Mouse (Mus musculus) liver, adult (tissue): ENCODE results near the gene Ube2o.

Source experiments
- GATA4 ChIP-seq: IDR thresholded peaks from 2 replicates; pipeline ENCODE4 v1.6.1; 2014; ENCODE audit warnings: mild to moderate bottlenecking, low read length; ENCODE audit not compliant: insufficient replicate concordance

Gene Ube2o

DNA sequence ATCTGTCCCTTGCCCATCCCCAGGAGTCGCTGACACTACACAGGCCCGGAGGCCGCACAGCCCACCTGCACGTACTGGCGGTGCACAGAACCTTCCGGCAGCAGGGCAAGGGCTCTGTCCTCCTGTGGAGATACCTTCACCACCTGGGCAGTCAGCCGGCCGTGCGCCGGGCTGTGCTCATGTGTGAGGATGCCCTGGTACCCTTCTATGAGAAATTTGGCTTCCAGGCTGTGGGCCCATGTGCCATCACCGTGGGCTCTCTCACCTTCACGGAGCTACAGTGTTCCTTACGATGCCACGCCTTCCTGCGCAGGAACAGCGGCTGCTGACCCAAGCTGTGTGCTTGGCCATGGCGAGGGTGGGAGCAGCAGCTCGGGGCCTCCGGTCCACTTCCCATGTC is 15.5 kb upstream of the Ube2o start:
- no peak for TF ChIP-seq GATA4

DNA sequence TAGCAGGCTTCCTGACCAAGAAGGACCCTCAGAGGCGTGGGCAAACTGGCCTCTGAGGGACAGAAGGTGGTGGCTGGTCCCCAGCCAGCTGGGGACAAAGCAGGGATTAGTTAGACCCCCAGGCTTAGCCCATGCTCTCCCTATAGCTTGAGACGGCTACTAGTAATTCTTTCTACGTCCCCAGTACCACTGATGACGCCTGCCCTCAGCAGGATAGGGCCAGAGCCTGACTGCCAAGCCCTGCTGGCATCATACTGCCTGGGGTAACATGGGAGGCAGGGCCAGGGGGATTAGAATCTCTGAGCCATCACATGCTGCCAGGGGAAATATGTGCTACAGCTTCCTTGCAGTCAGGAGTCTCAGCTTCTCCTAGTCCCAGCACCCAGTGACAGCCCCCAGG is 12.1 kb upstream of the Ube2o start:
- TF ChIP-seq GATA4 = no peak

DNA sequence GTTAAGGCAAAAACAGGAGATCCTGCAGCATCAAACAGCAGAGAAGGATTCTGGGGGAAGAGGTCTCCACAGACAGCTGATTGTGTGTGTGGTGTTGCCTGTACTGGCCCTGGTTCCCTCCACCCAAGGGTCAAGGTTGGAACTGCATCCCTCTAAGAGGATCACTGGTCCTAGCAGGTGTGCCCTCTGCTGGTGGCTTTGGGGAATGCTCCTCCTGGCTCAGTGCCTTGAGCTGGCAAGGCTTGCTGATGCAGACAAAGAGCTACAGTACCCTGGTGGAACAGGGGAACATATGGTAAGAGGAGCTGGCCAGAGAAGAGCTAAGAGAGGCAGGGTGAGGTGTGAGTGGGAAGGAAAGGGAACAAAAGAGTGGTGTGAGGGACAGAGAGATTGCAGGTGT is 11.2 kb upstream of the Ube2o start:
- TF ChIP-seq GATA4 = no peak

DNA sequence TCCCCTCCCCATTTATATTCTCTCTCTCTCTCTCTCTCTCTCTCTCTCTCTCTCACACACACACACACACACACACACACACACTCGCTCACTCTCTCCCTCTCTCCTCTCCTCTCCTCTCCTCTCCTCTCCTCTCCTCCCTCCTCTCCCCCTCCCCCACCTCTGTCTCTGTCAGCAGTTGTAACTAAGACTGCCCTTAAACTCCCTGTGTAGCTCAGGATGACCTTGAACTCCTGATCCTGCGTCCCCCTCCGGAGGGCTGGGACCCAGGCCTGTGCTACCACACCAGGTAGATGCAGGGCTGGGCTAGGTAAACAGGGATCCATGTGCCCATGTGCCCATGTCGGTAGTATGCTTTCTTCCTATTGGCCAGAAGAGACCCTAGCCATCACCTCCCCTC is 10.4 kb upstream of the Ube2o start:
- TF ChIP-seq GATA4 = no peak

DNA sequence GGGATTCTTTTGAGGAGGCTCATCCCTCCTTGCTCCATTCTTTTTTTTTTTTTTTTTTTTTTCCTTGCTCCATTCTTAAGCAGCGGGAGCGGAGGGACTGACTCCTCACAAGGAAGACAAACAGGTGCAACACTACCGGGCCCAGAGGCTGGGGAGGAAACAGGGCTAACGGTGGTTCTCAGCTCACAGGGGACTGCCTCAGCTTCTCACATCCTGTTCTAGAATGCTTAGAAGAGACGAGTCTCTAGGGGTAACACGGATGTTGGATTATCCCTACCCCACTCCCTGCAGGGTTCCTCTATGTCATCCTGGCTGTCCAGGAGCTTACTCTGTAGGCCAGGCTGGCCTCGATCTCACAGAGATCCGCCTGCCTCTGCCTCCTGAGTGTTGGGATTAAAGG is 8.3 kb upstream of the Ube2o start:
- no peak for TF ChIP-seq GATA4

DNA sequence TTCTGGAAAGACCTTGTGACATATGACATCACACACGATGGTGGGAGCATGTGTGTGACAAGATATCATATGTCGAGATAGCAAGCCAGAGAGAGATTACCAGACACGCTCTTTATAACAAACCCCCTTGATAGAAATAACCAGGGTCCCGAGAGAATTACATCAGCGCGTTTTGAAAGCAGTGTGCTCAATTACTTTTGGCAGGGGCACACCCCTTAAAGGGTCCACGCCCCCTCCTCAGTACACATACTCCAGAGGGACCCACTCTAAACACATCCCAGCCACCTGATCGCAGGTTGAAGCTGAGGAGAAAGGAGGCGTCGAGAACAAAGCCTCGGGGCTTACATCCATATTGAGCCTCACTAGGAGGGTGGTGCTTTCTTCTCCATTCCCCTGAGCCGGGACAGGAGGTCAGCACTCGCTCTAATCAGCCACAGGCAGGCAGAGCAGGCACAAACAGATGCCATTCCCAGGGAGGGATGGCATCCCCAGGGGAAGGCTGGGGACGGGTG is 7.8 kb upstream of the Ube2o start:
- TF ChIP-seq GATA4 = no peak

DNA sequence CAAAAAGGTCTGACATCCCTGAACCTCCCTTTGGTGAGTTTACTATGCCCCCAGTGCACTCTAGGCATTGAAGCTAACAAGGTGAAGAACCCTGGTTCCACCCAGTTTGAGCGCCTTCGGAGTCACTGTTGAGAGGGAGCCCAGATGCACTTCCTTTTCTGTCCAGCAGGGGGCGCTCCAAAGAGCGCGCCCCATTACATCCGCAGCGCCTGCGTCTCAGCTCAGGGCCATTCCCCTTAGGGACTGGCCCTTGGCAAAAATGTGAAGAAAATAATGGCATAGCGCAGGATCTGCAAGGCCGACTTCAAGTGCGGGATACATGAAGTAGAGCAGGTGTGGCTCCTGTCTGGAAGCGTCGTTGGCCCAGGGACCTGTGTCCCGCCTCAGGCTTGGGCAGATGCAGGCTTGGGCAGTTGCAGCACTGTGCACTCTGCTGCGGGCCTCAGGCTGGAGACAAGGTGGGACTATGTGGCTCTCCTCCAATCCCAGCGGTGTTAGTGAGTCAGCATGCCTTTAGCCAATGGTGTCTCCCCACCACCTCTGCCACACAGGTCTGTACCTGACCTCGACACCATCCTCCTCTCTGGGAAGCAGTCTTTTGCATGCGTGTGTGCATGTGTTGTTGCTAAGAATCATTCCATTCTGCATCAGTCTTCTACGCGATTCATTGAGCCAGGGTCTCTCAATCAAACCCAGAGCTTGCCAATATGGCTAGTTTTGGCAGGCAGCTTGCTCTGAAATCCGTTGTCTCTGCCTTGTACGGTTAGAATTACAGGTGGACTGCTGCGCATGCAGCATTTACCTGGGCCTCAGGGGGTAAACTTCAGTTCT is 5.8 kb upstream of the Ube2o start:
- no peak for TF ChIP-seq GATA4

DNA sequence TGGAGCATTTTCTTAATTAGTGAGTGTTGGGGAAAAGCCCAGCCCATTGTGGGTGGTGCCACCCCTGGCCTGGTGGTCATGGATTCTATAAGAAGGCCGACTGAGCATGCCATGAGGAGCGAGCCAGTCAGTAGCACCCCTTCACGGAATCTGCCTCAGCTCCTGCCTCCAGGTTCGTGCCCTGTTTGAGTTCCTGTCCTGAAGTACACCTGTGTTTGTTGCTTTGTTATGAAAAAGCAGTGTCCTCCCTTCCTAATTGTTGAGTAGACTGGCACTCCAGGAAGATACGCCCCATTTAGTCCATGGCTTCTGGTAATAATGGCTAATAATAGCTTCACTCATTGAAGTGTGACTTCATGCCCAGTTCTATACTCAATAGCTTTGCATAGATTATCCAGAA is 5.1 kb upstream of the Ube2o start, which contains the start of gene Aanat:
Aanat (plus strand) TSS at position 123 of the 400 bp plus-strand sequence.
- TF ChIP-seq GATA4 = no peak

DNA sequence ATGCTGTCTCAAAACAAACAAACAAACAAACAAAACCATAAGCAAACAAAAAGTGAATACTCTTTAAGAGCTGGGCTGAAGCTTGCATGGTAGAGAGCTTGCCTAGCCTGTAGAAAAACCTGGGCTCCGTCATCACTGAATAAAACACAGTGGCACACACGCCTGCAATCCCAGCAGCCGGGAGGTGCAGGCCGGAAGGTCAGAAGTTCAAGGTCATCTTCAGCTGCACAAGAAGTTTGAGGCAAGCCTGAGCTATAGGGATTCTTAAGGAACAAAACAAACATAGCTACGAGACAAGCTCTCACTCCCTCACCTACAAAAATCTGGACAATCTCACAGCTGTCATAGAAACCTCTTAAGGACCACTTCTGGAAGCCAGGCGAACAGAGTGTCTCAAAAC is 4.4 kb upstream of the Ube2o start:
- no peak for TF ChIP-seq GATA4

DNA sequence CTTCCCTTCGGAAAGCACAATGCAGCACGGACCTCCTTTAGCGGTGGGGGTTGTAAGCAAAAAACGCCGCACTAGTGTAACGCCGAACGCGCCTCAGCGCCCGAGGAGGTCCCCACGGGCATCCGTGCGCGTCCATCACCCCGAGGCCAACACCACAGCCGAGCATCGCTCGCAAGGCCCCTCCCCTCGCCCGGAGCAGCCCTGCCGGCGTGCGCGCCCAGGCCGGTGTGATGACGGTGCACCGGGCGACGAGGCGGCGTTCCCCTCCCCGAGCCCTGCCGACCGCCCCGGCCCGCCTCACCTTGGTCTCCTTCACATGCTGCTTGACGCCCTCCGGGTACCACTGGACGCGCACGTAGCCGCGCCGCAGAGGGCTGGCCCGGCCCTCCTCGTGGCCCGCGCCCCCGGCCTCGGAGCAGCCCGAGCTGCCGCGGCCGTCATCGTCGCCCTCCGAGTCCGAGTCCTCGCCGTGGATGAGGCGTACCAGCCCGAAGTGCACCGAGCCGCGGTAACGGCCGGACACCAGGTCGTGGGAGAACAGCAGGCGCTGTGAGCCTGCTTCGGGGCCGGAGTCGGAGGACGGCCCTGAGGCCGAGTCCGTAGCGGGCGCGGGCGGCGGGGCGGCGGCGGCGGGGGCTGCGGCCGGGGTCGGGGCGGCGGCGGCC is 404 bp downstream of the Ube2o start:
- TF ChIP-seq GATA4 = no peak

DNA sequence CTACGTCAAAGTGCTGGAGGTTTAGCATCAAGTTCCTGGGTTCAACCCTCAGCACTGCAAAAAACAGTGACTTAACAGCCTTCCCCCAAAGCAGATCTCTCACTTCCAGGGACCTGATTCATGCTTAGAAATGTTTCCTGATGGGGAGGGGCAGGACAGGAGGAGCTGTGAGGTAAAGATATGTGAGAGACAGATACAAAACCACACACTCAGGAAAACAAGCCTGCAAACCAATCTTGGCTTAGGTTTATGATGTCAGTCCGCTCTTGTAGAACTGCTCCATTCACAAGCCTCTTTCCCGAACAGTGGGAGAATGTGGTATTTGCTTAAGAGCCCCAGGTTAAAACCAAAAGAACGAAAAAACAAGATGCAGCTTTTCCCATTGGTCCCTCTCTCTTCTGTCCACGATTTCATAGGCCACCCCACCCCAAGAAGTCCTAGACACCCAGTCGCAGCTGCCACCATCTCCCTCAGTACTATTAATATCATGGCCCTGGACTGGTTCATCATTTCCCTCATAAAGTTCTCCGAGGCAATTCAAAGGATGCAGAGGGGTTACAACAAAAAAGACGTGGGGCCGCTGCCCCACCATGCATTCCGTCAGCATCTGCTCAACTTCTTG is 1.1 kb downstream of the Ube2o start:
- TF ChIP-seq GATA4 = no peak

DNA sequence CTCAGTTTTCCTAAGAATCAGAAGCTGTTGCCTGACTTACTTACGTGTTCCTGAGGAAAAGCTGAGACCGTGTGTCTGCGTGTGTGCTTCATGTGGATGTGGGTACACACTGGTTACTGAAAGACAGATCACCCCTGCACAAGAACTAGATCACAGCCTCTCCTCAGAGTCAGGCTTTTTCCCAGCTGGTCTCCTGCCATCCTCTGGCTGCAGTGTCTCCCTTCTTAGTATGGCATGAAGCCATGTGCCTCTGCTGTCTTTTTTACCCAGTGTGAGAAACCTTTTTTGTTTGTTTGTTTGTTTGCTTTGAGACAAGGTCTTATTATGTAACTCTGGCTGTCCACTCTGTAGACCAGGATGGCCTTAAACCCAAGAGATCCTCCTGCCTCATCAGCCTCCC is 2.0 kb downstream of the Ube2o start:
- no peak for TF ChIP-seq GATA4

DNA sequence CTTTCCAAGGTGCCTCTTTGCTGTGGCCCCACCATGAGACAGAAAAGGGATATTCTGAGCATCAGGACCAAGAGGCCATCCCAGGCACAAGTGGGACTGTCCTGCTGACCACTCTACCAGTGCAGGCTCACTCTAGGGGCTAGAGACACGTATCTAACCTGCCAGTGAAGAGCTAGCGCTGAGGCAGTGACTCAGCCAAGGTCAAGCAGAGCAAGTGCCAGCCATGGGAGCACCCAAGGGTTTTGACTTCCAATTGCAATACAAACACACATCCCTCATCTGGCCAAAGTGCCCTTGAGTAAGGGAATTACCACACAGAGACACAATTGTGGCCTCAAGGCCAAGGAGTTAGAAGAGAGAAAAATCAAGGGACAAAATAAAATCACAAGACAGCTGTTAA is 5.9 kb downstream of the Ube2o start:
- TF ChIP-seq GATA4 = no peak

DNA sequence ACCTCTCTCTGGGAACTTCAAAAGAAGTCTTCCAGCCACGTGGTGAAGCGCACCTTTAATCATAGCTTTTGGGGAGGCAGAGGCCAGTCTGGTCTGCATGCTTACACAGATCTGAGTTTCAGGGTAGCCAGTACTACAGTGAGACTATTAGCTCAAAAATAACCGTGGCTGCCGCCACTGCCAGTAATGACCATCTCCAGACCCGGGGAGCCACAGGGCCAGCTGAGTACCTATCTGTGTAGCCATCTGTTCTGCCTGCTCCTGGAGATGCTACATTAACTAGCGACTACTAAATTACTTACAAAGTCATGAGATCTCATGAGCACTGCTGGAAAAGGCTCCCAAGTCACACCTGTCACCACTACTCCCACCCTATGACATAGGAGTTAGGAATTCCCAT is 6.3 kb downstream of the Ube2o start:
- no peak for TF ChIP-seq GATA4

DNA sequence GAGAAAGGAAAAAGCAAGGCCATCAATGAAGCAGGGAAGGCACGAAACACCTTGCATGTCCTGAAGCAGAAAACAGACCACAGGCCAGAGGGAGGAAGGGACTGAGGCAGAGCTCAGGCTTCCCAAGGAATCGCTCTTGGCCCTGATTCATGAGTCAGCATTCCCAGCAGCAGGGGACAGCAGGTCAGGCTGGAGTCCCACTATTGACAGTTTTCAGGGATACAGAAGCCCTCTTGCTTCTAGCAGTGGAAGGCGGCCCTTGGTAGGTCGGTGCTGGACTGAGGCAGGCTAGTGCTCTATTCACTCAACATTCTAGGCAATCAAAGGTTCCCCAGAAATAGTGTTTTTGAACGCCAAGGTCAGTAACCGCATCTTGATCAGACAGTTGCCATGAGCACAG is 6.8 kb downstream of the Ube2o start:
- no peak for TF ChIP-seq GATA4

DNA sequence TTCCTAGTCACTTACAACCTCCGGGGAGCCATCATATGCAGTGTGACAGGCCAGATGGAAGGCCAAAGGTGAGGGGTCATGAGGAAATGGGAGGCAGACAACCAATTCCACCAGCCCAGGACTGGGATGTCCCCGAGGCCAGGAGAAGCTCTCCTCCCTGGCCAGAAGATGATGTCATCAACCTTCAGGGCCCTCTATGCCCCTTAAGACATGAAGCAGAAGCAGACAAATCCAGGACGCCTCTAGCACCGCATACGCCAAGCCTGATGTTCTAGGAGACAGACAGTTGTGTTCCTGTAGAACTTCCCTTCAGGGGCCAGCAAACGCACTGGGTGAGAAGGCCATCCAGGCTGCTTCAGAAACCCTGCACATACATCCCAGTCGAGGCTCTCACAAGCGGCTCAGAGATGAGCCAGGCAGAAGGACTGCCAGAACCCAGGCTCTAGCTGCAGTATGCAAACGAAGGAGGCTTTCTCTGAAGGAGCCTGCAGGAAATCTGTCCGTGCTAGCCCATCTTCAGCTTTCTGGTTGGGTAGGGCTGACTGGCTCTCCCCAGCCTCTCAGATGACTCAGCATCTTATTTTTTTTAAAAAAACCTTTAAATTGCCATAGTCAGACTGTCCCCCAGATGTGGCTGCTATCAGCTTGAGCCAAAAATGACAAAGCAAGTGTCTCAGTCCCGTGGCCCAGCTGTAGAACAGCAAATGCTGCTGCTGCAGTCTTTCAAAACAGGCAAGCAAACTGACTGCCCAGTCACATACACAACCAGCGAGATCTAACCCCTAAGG is 8.3 kb downstream of the Ube2o start:
- no peak for TF ChIP-seq GATA4
